Mouse (Mus musculus): ENCODE results near the gene Fam160b1.

DNA sequence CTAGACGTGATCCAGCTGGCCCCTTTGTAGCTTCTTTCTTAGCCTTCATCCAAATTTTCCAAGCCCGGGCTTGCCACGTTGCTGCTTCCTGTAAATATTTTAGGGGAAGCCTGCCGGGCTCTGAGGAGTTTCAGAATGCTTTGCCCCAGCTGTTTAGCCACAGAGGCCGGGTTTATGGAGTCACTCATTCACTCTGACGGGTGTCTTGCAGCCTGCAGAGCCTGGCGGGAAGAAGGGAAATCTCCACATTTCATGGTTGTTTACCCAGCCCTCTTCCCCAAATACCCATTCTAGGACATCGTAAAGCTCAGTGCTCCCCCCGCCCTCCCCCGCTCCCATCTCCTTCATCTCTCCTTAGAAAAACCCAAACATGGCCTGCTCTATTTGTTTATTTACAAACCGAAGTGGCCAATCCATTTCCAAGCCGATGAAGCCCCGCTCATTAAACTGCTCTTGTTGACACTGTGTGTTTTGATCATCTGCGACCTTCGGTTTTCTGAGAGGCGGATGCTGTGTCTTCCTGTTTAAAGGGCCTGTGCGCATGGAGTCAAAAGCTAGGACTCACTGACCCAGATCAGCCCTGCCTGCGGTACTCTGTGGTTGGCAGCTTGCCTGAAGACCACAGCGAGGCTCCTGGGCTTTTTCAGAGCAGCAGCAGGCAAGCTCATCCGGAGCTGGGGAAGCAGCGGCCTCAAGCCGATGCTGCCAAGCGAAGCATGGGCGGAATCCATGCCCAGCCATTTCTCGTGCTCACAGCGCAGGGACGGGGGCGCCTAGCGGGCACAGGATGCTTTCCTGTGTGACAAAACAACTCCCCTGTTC lies 51.1 kb downstream of the Fam160b1 start:
- TF ChIP-seq ELF1 (IDR thresholded peaks at IDR 0.05; ENCODE audit: low read depth, low read length) = no peak
- no peak for TF ChIP-seq UBTF (IDR thresholded peaks at IDR 0.05; ENCODE audit: low read depth, low read length)
- TF ChIP-seq EP300 (IDR thresholded peaks at IDR 0.05; ENCODE audit: low read length) = no peak
- no peak for TF ChIP-seq POLR2A (IDR thresholded peaks at IDR 0.05; ENCODE audit: low read depth, low read length)
- no peak for TF ChIP-seq MAFK (IDR thresholded peaks at IDR 0.05; ENCODE audit: insufficient replicate concordance, low read length)
- no peak for TF ChIP-seq MAZ (IDR thresholded peaks at IDR 0.05; ENCODE audit: low read depth, low read length)
